Mouse (Mus musculus): Measurements from ENCODE around the gene Gm8138. TPM values are rescaled to one million over a fixed set of nuclear protein-coding genes. Genes with fewer than 3 reads are reported as not detected.
"Not testable (repeated sequence)": the region's sequence is repeated elsewhere in the genome, so short reads cannot be mapped to it uniquely, and the experiment has no call there.

The Gm8138 gene
- total RNA-seq (2021) (not detected), polyA plus RNA-seq (2012; rRNA removed) (not detected in 2 replicates)
- long read RNA-seq = 0 reads

DNA sequence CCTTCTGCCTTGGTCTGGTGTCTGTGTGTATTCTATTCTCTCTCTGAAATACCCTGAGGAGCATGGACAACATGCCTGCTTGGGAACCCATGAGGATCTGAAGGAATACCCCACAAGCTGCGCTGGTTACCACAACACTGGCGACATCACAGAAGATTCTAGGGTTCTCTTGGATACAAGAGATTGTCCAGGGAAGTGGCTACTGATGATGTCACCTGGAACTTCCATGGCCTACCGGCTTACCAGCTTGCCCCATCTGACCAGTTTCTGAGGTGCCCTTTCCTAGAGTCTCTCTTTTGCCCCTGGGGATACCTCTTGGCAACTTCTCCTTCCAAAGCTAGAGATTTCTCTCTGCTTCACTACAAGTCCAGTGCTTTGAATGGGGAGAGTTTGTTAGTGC lies at the start of gene Gm8138:
Gene Gm8138 (minus strand): TSS at position 101 of the 400 bp plus-strand sequence.
- DNase-seq = not testable (repeated sequence)

DNA sequence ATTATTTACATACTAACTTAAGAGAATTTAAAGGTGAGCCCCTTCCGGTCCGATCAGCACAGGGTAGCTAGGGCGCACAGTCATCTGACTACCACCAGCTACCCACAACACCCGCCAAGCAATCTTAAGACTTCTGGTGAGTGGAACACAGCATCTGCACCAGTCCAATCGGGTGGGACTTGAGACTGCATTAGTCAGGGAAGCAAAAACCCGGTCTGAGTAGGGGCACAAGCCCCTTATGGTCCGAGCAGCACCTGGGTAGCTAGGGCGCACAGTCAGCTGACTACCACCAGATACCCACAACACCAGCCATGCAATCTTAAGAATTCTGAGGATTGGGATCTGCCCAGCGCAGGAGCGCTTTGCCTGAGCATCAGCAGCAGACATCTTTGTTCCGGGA lies 54.4 kb downstream of the Gm8138 start:
- peak; percentile 1 for DNase-seq

Other genes with a start within 250 kb of the Gm8138 start
- not detected for gene Gm7233, start 236.5 kb downstream of the Gm8138 start, total RNA-seq (2021)
- not detected in 2 replicates for gene Gm7233, start 236.5 kb downstream of the Gm8138 start, polyA plus RNA-seq (2012; rRNA removed)
- gene Gm8122, start 181.0 kb downstream of the Gm8138 start, total RNA-seq (2021) = not detected
- gene Gm8122, start 181.0 kb downstream of the Gm8138 start, polyA plus RNA-seq (2012; rRNA removed) = not detected in 2 replicates
- gene Gm8126, start 157.7 kb downstream of the Gm8138 start, total RNA-seq (2021) = not detected
- not detected in 2 replicates for gene Gm8126, start 157.7 kb downstream of the Gm8138 start, polyA plus RNA-seq (2012; rRNA removed)
- not detected for gene Gm9732, start 141.3 kb downstream of the Gm8138 start, total RNA-seq (2021)
- gene Gm9732, start 141.3 kb downstream of the Gm8138 start, polyA plus RNA-seq (2012; rRNA removed) = not detected in 2 replicates
- gene Gm8127, start 122.5 kb downstream of the Gm8138 start, total RNA-seq (2021) = not detected
- not detected in 2 replicates for gene Gm8127, start 122.5 kb downstream of the Gm8138 start, polyA plus RNA-seq (2012; rRNA removed)
- gene 1700001F09Rik, start 68.5 kb downstream of the Gm8138 start, total RNA-seq (2021) = not detected
- gene 1700001F09Rik, start 68.5 kb downstream of the Gm8138 start, polyA plus RNA-seq (2012; rRNA removed) = not detected in 2 replicates
- not detected for gene Gm5799, start 127.2 kb upstream of the Gm8138 start, total RNA-seq (2021)
- gene Gm5799, start 127.2 kb upstream of the Gm8138 start, polyA plus RNA-seq (2012; rRNA removed) = not detected in 2 replicates
- gene Gm17654, start 162.8 kb upstream of the Gm8138 start, total RNA-seq (2021) = not detected
- not detected in 2 replicates for gene Gm17654, start 162.8 kb upstream of the Gm8138 start, polyA plus RNA-seq (2012; rRNA removed)
- gene Gm10375, start 191.7 kb upstream of the Gm8138 start, total RNA-seq (2021) = not detected
- gene Gm10375, start 191.7 kb upstream of the Gm8138 start, polyA plus RNA-seq (2012; rRNA removed) = not detected in 2 replicates

Measured in adrenal gland, adult 2 months (tissue).